Mouse (Mus musculus) intestine, embryonic 16.5 days (tissue): ENCODE results near the gene Specc1l. TPM values are rescaled to one million over a fixed set of nuclear protein-coding genes. Genes with fewer than 3 reads are reported as not detected.

Experiments used
- ATAC-seq: fragments of 200-750 bp; cut with Nextera tagmentation; 2 replicates; pipeline ENCODE4 v1.8.0; 2017; ENCODE audit warnings: moderate TSS enrichment, moderate library complexity
- H3K27ac ChIP-seq: fragments of 300-500 bp; sonication (generic); 2 replicates; pipeline ENCODE4 v1.5.1; 2014; ENCODE audit warnings: mild to moderate bottlenecking, low read length
- H3K27me3 ChIP-seq: fragments of 300-500 bp; sonication (generic); replicated peaks from 2 replicates; pipeline ENCODE4 v1.6.1; 2014; ENCODE audit warnings: low read length, control low read depth, mixed read lengths; ENCODE audit not compliant: control insufficient read depth, insufficient read depth
- H3K36me3 ChIP-seq: fragments of 300-500 bp; sonication (generic); 2 replicates; pipeline ENCODE4 v1.6.1; 2014; ENCODE audit warnings: low read length, control low read depth; ENCODE audit not compliant: control insufficient read depth, insufficient read depth
- H3K4me1 ChIP-seq: fragments of 300-500 bp; sonication (generic); 2 replicates; pipeline ENCODE4 v1.6.1; 2014; ENCODE audit warnings: low read length, control low read depth, mixed read lengths; ENCODE audit not compliant: control insufficient read depth, insufficient read depth
- H3K4me2 ChIP-seq: fragments of 300-500 bp; sonication (generic); 2 replicates; pipeline ENCODE4 v1.6.1; 2014; ENCODE audit warnings: low read depth, low read length, control low read depth
- H3K4me3 ChIP-seq: fragments of 300-500 bp; sonication (generic); 2 replicates; pipeline ENCODE4 v1.5.1; 2014; ENCODE audit warnings: mild to moderate bottlenecking, low read length
- H3K9ac ChIP-seq: fragments of 300-500 bp; sonication (generic); 2 replicates; pipeline ENCODE4 v1.6.1; 2014; ENCODE audit warnings: low read depth, low read length
- H3K9me3 ChIP-seq: fragments of 300-500 bp; sonication (generic); 2 replicates; pipeline ENCODE4 v1.6.1; 2016; ENCODE audit warnings: low read length, control low read depth; ENCODE audit not compliant: control insufficient read depth
- WGBS: fragments of 180-500 bp; shearing (Covaris S2); extraction: QIAGEN DNeasy Blood & Tissue Kit; methylation state at CpG from one replicate; pipeline ENCODE4 v1.1.7; 2014; 5-methylcytosine and 5-hydroxymethylcytosine counted together
- polyA plus RNA-seq: library from polyadenylated mRNA; unstranded; fragments of >200 nt; fragmentation: Nextera tagmentation; extraction: Ambion mirVana; gene quantifications from 2 replicates; pipeline ENCODE4 v1.2.1, GENCODE M21; 2015

The Specc1l gene
- polyA plus RNA-seq, 1 experiment from 2014 or later: 22.1 TPM

DNA sequence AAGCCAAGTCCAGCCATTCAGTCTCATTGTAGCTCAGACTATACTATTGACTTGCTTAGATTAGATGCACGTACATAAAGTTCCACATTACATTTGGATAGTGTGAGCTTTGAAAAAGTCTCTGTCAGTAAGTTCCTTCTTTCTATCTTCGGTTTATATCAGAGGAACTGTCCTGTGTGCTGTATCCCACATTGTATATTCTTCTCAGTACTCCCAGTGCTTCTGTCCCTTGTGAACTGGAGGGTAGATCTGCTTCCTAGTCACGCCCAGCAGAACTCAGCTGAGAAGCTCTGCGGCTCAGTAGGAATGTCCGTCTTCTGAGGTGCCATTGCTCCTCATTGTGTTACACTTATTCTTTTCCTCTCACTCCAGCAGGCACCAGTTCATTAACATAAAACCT is 86.7 kb downstream of the Specc1l start:
- no peaks in the 10 kb centered on the region for H3K36me3 ChIP-seq
- ATAC-seq: no peak
- H3K9ac ChIP-seq: no peak overlapping the region
- peaks cover 13% of the 10 kb centered on the region; the same call in 1 of the 2 replicates for H3K4me1 ChIP-seq
- no peak overlapping the region for H3K4me2 ChIP-seq
- H3K27ac ChIP-seq: no peak overlapping the region; the same call in 1 of the 2 replicates
- H3K27me3 ChIP-seq: no peaks in the 10 kb centered on the region
- WGBS: 90% methylated on average over 5 of the region's 5 CpGs
- H3K9me3 ChIP-seq: no peaks in the 10 kb centered on the region
- no peak overlapping the region for H3K4me3 ChIP-seq

DNA sequence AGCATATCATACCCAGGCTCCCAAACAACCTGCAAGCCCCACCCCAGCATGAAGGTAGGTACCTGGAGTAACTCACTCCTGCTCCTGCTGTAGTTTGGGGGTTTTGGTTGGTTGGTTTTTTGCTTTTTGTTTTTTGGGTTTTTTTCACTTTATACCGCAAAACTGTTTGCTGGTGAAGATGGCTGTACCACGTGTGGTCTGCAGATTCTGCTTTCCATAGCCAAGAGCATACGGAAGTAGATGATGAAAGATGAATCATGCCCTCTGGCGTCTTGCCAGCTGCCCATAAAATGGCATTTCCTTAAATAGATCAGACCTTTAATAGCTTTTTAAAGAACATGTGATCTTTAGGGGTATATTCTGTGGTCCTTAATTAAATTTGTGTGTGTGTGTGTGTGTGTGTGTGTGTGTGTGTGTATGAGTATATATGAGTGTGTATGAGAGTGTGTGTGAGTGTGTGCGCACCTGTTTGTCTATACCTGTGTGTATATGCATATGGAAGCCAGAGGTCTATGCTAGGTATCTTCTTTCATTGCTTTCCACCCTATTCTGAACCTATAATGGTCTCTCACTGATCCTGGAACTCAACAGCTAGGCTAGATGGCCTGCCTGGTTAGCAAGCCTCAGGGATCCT is 88.0 kb downstream of the Specc1l start:
- Histone ChIP-seq H3K4me3 (no peak overlapping the region), H3K4me1 (peaks cover 13% of the 10 kb centered on the region; the same call in 1 of the 2 replicates), H3K9ac (no peak overlapping the region), H3K27ac (peak overlapping the region; percentile 64), H3K36me3 (0 out of 2 replicates have a peak, but pooled peaks cover 4% of the 10 kb centered on the region), H3K4me2 (no peak overlapping the region), H3K9me3 (no peaks in the 10 kb centered on the region), H3K27me3 (no peaks in the 10 kb centered on the region)
- WGBS: 42% methylated on average over 5 of the region's 5 CpGs
- ATAC-seq: peak; percentile 79

DNA sequence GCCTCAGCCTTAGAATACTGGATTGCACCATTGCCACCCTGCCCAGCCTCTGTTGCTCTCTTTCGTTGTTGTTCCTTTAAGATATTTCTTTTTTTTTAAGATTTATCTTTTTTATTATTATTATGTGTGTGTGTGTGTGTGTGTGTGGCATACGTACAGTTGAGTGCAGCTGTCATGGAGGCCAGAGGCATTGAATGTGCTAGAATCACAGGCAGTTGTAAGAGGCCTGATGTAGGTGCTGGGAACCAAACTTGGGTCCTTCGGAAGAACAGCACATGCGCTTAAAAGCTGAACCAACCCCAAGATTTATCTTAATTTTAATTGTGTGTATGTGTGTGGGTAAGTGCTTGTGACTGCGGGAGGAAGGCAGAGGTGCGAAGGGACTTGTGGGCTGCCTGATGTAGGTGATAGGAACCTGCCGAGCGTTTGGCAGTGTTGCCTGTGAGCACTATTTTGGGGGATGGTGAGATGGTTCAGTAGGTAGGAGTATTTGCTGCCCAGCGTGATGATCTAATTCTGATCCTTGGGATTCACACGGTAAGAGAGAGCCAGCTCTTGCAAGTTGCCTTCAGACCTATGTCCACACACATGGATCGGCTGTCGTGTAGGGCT is 89.4 kb downstream of the Specc1l start:
- 0 out of 2 replicates have a peak, but pooled peaks cover 4% of the 10 kb centered on the region for H3K36me3 ChIP-seq
- H3K4me2 ChIP-seq: no peak overlapping the region
- no peaks in the 10 kb centered on the region for H3K27me3 ChIP-seq
- H3K9me3 ChIP-seq: no peaks in the 10 kb centered on the region
- H3K27ac ChIP-seq: no peak overlapping the region
- no peak for ATAC-seq
- no peak overlapping the region for H3K4me3 ChIP-seq
- 93% methylated on average over 12 of the region's 12 CpGs for WGBS
- peaks cover 13% of the 10 kb centered on the region; the same call in 1 of the 2 replicates for H3K4me1 ChIP-seq
- no peak overlapping the region for H3K9ac ChIP-seq

DNA sequence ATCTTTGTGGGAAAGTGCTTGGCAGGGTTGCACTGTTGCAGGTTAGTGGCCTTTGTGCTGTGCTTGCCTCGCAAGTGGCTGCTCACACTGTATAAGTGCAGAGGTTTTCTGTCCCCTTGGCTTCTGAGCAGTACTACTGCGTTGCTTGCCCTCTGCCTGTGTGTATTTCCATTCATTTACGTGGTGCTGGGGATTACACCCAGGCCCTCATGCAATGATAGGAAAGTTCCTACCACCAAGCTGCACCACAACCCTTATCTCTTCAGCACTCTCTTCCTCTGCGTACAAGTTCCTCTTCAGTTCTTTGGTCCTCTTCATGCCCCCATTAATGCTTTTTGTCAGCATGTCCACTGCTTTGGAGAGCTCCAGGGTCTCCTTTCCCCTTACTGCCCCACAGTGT is 90.1 kb downstream of the Specc1l start:
- no peak overlapping the region for H3K27ac ChIP-seq
- no peak for ATAC-seq
- H3K4me3 ChIP-seq: no peak overlapping the region
- H3K27me3 ChIP-seq: no peaks in the 10 kb centered on the region
- H3K9ac ChIP-seq: no peak overlapping the region
- H3K4me1 ChIP-seq: peaks cover 13% of the 10 kb centered on the region; the same call in 1 of the 2 replicates
- H3K4me2 ChIP-seq: no peak overlapping the region
- 0 out of 2 replicates have a peak, but pooled peaks cover 4% of the 10 kb centered on the region for H3K36me3 ChIP-seq
- WGBS: 88% methylated on average over 4 of the region's 4 CpGs
- no peaks in the 10 kb centered on the region for H3K9me3 ChIP-seq

DNA sequence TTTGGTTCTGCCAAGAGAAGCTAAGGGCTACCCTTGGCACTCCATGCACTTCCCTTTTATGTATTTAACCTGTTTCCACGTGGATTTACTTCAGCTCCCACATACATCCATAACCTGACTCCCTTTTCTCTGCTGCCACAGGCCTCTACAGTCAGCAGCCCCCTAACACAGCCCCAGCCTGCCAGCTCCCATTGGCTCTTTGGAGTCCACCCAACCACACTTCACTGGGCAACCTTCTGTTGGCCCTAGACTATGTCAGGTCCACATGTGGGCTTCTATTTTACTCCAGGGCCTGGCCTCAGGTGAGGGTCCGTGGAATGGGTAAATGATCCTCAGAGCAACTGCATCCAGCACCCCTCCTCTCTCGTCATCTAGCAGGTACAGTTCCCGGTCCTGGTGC is 90.7 kb downstream of the Specc1l start:
- peaks cover 13% of the 10 kb centered on the region; the same call in 1 of the 2 replicates for H3K4me1 ChIP-seq
- 87% methylated on average over 4 of the region's 4 CpGs for WGBS
- H3K4me2 ChIP-seq: no peak overlapping the region
- no peaks in the 10 kb centered on the region for H3K9me3 ChIP-seq
- no peak overlapping the region for H3K9ac ChIP-seq
- no peak overlapping the region for H3K27ac ChIP-seq
- peaks cover 8% of the 10 kb centered on the region; the same call in 1 of the 2 replicates for H3K36me3 ChIP-seq
- no peaks in the 10 kb centered on the region for H3K27me3 ChIP-seq
- no peak for ATAC-seq
- no peak overlapping the region for H3K4me3 ChIP-seq

DNA sequence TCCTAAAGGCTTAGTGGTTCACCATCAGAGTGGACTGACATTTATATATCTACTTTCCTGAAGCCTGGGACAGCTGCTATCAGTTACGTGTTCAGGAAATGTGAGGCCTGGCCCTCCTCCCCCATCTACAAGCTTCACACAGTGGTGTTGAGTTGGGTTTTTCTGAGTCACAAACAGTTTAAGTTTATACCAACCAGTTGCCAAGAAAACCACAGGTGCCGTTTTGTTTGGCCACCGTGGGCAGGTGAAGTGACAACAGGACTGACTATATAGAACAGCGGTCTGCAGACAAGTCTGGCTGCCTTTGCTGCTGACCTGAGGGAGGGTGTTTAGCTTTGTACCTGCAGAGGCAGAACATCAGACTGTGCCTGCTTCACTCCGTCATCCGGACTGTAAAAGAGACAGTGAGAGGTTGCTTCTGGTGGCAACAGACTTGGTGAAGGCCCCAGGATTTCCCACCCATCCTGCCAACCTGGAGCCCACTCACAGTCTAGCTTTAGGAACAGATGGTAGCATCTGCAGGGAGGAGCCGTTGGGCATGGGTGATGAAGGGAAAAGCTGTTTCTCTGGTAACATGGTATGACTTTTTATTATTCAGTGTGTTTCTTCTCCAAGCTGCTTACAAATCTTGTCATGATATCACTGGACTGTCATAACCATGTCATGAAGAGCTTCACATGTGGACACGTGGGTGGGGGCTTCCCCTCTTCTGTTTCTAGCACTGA is 91.6 kb downstream of the Specc1l start:
- H3K27me3 ChIP-seq: no peaks in the 10 kb centered on the region
- WGBS: 74% methylated on average over 8 of the region's 8 CpGs
- H3K4me3 ChIP-seq: no peak overlapping the region
- H3K36me3 ChIP-seq: peaks cover 8% of the 10 kb centered on the region; the same call in 1 of the 2 replicates
- no peak overlapping the region for H3K9ac ChIP-seq
- no peaks in the 10 kb centered on the region for H3K9me3 ChIP-seq
- ATAC-seq: no peak
- H3K4me1 ChIP-seq: peaks cover 13% of the 10 kb centered on the region; the same call in 1 of the 2 replicates
- no peak overlapping the region for H3K27ac ChIP-seq
- no peak overlapping the region for H3K4me2 ChIP-seq

DNA sequence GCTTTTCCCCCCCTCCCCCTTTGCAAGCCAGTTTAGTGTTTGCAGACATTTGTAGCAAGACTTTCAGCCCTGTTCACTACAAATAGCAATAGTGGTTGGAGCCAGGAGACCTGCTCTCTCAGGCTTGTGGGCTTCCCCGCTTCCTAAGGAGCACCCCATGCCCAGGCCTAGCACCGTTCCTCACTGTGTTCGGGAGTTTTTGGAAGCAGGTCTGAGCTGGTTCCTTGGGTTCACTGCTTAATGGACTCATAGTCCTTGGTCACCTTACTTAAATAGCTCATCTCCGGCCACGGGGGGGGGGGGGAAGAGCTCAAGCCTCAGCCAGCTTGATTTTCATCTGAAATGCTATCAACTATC is 92.2 kb downstream of the Specc1l start:
- no peak for ATAC-seq
- Histone ChIP-seq H3K4me1 (peaks cover 12% of the 10 kb centered on the region; the same call in 1 of the 2 replicates), H3K9ac (no peak overlapping the region), H3K27ac (no peak overlapping the region), H3K36me3 (peaks cover 8% of the 10 kb centered on the region; the same call in 1 of the 2 replicates), H3K27me3 (no peaks in the 10 kb centered on the region), H3K4me2 (no peak overlapping the region), H3K4me3 (no peak overlapping the region), H3K9me3 (no peaks in the 10 kb centered on the region)
- 86% methylated on average over 5 of the region's 5 CpGs for WGBS

DNA sequence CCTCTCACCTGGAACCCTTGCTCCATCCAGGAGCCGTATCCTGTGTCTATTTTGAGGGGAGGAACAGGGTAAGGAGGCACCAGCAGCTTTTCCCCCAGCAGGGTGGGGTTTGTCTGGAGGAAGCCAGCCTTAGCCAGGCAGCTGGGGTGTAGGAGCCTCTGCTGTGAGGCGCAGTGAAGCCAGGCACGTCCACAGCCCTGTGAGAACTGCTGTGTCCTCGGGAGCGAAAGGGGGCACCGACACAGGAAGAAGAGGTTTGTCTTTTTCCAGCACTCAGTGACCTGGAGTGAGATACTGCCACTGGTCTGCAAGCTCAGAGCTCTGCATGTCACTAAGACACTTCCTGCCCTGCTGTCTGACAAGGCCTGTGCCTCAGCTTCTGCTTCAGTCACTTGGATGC is 92.5 kb downstream of the Specc1l start:
- H3K4me1 ChIP-seq: peaks cover 8% of the 10 kb centered on the region; the same call in 1 of the 2 replicates
- H3K27me3 ChIP-seq: no peaks in the 10 kb centered on the region
- no peaks in the 10 kb centered on the region for H3K9me3 ChIP-seq
- H3K4me2 ChIP-seq: no peak overlapping the region
- no peak for ATAC-seq
- H3K9ac ChIP-seq: 0 out of 2 replicates have a peak overlapping the region, but pooled peaks have one; percentile 11
- H3K4me3 ChIP-seq: no peak overlapping the region
- peaks cover 8% of the 10 kb centered on the region; the same call in 1 of the 2 replicates for H3K36me3 ChIP-seq
- H3K27ac ChIP-seq: peak overlapping the region; percentile 20; the same call in 1 of the 2 replicates
- WGBS: 69% methylated on average over 6 of the region's 6 CpGs

DNA sequence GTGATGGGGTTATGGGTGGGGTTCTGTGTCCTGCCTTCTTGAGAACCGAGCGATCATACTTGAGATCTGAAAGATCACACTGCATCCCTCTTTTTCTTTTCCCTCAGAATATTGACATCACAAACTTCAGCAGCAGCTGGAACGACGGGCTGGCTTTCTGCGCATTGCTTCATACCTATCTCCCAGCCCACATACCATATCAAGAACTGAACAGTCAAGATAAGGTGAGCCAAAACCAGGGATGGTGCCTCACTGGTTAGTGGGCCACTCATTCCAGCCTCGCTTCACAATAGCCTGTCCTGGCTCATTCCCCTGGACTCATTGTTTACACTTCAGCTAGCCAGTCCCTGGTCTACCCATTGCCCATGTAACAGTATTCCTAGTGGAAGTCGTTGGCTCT is 95.3 kb downstream of the Specc1l start:
- no peak for ATAC-seq
- Histone ChIP-seq H3K36me3 (peaks cover 13% of the 10 kb centered on the region), H3K4me1 (no peaks in the 10 kb centered on the region), H3K27me3 (no peaks in the 10 kb centered on the region), H3K9me3 (no peaks in the 10 kb centered on the region), H3K4me2 (no peak overlapping the region), H3K27ac (no peak overlapping the region), H3K9ac (no peak overlapping the region), H3K4me3 (no peak overlapping the region)
- WGBS: 92% methylated on average over 7 of the region's 7 CpGs
